Mouse (Mus musculus) mature B cell (primary cell): ENCODE measurements around the gene Opcml.

Experiments
- in situ Hi-C: fragments of 300-500 bp; cut with MboI; formaldehyde crosslinking; loops from 2 replicates; pipeline ENCODE4 v1.14.3; 2019

Opcml gene

GRCm38 (mm10) chr9:27790725-27791638 is at the start of gene Opcml:
Gene Opcml, plus strand, starts transcription at chr9:27790775.
- in situ Hi-C loops, result no loop called here

- in situ Hi-C loops, result no loop called here
Observed at GRCm38 (mm10) chr9:27758709-27759108, 31.9 kb upstream of the Opcml start.

- in situ Hi-C loops, result no loop called here
Observed at GRCm38 (mm10) chr9:27761196-27761595, 29.4 kb upstream of the Opcml start.

- in situ Hi-C loops, result no loop called here
Observed at GRCm38 (mm10) chr9:27766446-27766845, 24.1 kb upstream of the Opcml start.

- in situ Hi-C loops, result no loop called here
Observed at GRCm38 (mm10) chr9:27767196-27767900, 23.2 kb upstream of the Opcml start.

GRCm38 (mm10) chr9:27768788-27769187 is 21.8 kb upstream of the Opcml start:
- in situ Hi-C loops, result no loop called here

GRCm38 (mm10) chr9:27781291-27781993 is 9.1 kb upstream of the Opcml start:
- in situ Hi-C loops, result no loop called here

GRCm38 (mm10) chr9:27781994-27782337 is 8.6 kb upstream of the Opcml start:
- in situ Hi-C loops, result no loop called here

- in situ Hi-C loops, result no loop called here
Observed at GRCm38 (mm10) chr9:27791639-27791966, 1.0 kb downstream of the Opcml start.

GRCm38 (mm10) chr9:27792226-27792625 is 1.7 kb downstream of the Opcml start:
- in situ Hi-C loops, result no loop called here

GRCm38 (mm10) chr9:27792994-27793393 is 2.4 kb downstream of the Opcml start:
- in situ Hi-C loops, result no loop called here

GRCm38 (mm10) chr9:27796535-27796934 is 6.0 kb downstream of the Opcml start:
- in situ Hi-C loops, result no loop called here

GRCm38 (mm10) chr9:27800992-27801391 is 10.4 kb downstream of the Opcml start:
- in situ Hi-C loops, result no loop called here

- in situ Hi-C loops, result no loop called here
Observed at GRCm38 (mm10) chr9:27801807-27802206, 11.2 kb downstream of the Opcml start.

- in situ Hi-C loops, result no loop called here
Observed at GRCm38 (mm10) chr9:27802379-27802778, 11.8 kb downstream of the Opcml start.

GRCm38 (mm10) chr9:27804461-27804860 is 13.9 kb downstream of the Opcml start:
- in situ Hi-C loops, result no loop called here

- in situ Hi-C loops, result no loop called here
Observed at GRCm38 (mm10) chr9:27809741-27810140, 19.2 kb downstream of the Opcml start.

- in situ Hi-C loops, result no loop called here
Observed at GRCm38 (mm10) chr9:27813207-27813790, 22.7 kb downstream of the Opcml start.

GRCm38 (mm10) chr9:27814161-27814560 is 23.6 kb downstream of the Opcml start:
- in situ Hi-C loops, result no loop called here

- in situ Hi-C loops, result no loop called here
Observed at GRCm38 (mm10) chr9:27821197-27821596, 30.6 kb downstream of the Opcml start.

- in situ Hi-C loops, result no loop called here
Observed at GRCm38 (mm10) chr9:27822681-27823080, 32.1 kb downstream of the Opcml start.

GRCm38 (mm10) chr9:27824424-27824823 is 33.8 kb downstream of the Opcml start:
- in situ Hi-C loops, result no loop called here
